Mouse (Mus musculus) kidney, postnatal 4 days (tissue): ENCODE results near the gene Cmtm2b.
A peak's percentile ranks its signal among the peaks of the same experiment; 100 is the strongest.

Source experiments
- DNase-seq, 2 experiments: peaks; one replicate each; pipeline ENCODE4 v3.0.0; 2021; ENCODE audit warnings: mixed read lengths in 2 of 2

Cmtm2b gene

GRCm38 (mm10) chr8:104343957-104344356, 21.9 kb downstream of the Cmtm2b start:
- DNase-seq: peak; percentile 94

- no peak for DNase-seq
Observed at GRCm38 (mm10) chr8:104344622-104345021, 22.6 kb downstream of the Cmtm2b start.

- DNase-seq: no peak
Observed at GRCm38 (mm10) chr8:104346706-104347105, 24.7 kb downstream of the Cmtm2b start.

GRCm38 (mm10) chr8:104348971-104349370, 26.9 kb downstream of the Cmtm2b start:
- no peak for DNase-seq

GRCm38 (mm10) chr8:104350047-104350446, 28.0 kb downstream of the Cmtm2b start:
- no peak for DNase-seq

- DNase-seq: no peak
Observed at GRCm38 (mm10) chr8:104353186-104353585, 31.2 kb downstream of the Cmtm2b start.

GRCm38 (mm10) chr8:104354504-104354903, 32.5 kb downstream of the Cmtm2b start:
- no peak for DNase-seq

GRCm38 (mm10) chr8:104358637-104359036, 36.6 kb downstream of the Cmtm2b start:
- no peak for DNase-seq

GRCm38 (mm10) chr8:104359778-104360456, 37.9 kb downstream of the Cmtm2b start:
- DNase-seq: no peak

- DNase-seq: peak in 1 of 2 experiments; percentile 42
Observed at GRCm38 (mm10) chr8:104365695-104366094, 43.7 kb downstream of the Cmtm2b start.

GRCm38 (mm10) chr8:104367398-104367797, 45.4 kb downstream of the Cmtm2b start:
- no peak for DNase-seq

GRCm38 (mm10) chr8:104369591-104369990, 47.6 kb downstream of the Cmtm2b start:
- DNase-seq: no peak

- no peak for DNase-seq
Observed at GRCm38 (mm10) chr8:104370071-104370470, 48.0 kb downstream of the Cmtm2b start.

- no peak for DNase-seq
Observed at GRCm38 (mm10) chr8:104371121-104371520, 49.1 kb downstream of the Cmtm2b start.

GRCm38 (mm10) chr8:104373779-104374178, 51.7 kb downstream of the Cmtm2b start:
- peak; percentile 34 to 57 for DNase-seq

- peak in 1 of 2 experiments; percentile 57 for DNase-seq
Observed at GRCm38 (mm10) chr8:104374269-104374668, 52.2 kb downstream of the Cmtm2b start.

- peak; percentile 75 to 84 for DNase-seq
Observed at GRCm38 (mm10) chr8:104374864-104375846, 53.1 kb downstream of the Cmtm2b start.

GRCm38 (mm10) chr8:104375959-104376358, 53.9 kb downstream of the Cmtm2b start:
- no peak for DNase-seq

- DNase-seq: no peak
Observed at GRCm38 (mm10) chr8:104376669-104377068, 54.6 kb downstream of the Cmtm2b start.

- no peak for DNase-seq
Observed at GRCm38 (mm10) chr8:104379301-104379836, 57.3 kb downstream of the Cmtm2b start.

- DNase-seq: no peak
Observed at GRCm38 (mm10) chr8:104380269-104380668, 58.2 kb downstream of the Cmtm2b start.
